Mouse (Mus musculus) C2C12 (cell line): ENCODE measurements around the gene Eya2.

ENCODE experiments used
- CTCF ChIP-seq: IDR thresholded peaks from one replicate; pipeline ENCODE4 v1.5.1; 2011; ENCODE audit not compliant: control insufficient read depth, insufficient read depth, insufficient read length
- MAX ChIP-seq: IDR thresholded peaks from one replicate; pipeline ENCODE4 v1.6.1; 2011; ENCODE audit warnings: mild to moderate bottlenecking, control low read depth
- MYOG ChIP-seq: IDR thresholded peaks from one replicate; pipeline ENCODE4 v1.6.1; 2011; ENCODE audit not compliant: control insufficient read depth, insufficient read length; ENCODE audit errors: extremely low read depth
- USF1 ChIP-seq: IDR thresholded peaks from one replicate; pipeline ENCODE4 v1.6.1; 2011; ENCODE audit warnings: low read depth, mild to moderate bottlenecking, control low read depth, moderate library complexity

DNA sequence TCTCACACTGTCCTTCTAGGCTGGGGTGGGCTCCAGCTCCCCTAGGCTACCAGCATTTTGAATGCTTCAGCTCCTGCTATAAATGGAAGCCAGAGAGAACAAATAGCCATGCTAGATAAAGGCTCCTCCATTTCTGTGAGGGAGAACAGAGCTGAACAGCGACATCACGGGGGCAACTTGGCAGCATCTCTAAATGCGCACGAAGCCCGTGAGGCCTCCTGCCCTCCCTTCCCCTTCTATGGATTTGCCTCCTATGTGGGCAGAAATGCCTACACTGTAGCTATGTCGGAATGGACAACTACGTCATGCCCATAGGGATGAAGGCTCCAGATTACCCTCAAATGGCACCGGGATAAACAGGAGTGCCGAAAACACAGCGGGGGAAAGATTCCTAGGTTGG is 222.6 kb downstream of the Eya2 start:
- TF ChIP-seq MAX (no peak), CTCF (no peak), MYOG (no peak), USF1 (no peak)
